Mouse (Mus musculus) retina, embryonic 14.5 days (tissue): ENCODE measurements around the gene Gm49321.
A peak's percentile ranks its signal among the peaks of the same experiment; 100 is the strongest.

Experiments used
- DNase-seq: peaks from one replicate; pipeline ENCODE4 v3.0.0-alpha.2; 2015; ENCODE audit warnings: low spot score

Gm49321 gene

DNA sequence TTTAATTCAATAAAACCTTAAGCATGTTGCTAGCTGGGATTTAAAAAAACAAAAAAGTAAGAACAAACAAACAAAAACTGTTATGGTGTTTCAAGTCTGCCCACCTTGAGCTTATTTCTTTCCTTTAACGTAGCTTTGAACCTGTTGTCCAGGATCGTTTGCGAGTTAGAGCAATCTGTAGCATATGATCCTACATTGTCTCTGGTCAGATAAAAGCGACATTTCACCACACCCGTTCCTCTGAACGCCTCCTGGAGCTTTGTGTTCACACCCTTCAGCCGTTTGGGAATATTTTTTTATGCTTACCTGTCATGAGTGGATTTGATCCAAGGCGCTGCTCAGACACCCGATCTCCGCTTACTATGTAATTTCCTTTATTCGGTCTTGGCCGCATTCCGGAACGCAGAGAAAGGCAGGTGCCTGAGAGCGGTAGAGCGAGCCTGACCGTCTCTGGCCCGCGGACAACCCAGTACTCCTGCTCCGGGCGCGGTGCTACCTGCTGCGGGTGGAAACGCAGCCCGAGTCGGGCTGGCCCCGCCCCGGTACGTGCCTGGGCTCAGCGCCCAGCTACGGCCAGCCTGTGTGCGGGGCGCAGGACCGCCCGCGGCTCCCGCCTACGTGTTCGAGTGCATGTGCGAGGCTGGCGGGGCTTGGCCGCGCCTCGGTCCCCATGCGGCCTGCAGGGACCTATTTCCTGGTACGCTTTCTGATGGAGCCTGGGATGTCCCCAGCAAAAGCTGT lies 12.0 kb downstream of the Gm49321 start:
- peak; percentile 50 for DNase-seq

GRCm38 (mm10) chr12:73952879-73953278 lies 15.4 kb downstream of the Gm49321 start:
- peak; percentile 63 for DNase-seq

- no peak for DNase-seq
These were observed 16.1 kb downstream of the Gm49321 start for GRCm38 (mm10) chr12:73953420-73954186.

- no peak for DNase-seq
These were observed 17.3 kb downstream of the Gm49321 start for GRCm38 (mm10) chr12:73954785-73955184.

DNA sequence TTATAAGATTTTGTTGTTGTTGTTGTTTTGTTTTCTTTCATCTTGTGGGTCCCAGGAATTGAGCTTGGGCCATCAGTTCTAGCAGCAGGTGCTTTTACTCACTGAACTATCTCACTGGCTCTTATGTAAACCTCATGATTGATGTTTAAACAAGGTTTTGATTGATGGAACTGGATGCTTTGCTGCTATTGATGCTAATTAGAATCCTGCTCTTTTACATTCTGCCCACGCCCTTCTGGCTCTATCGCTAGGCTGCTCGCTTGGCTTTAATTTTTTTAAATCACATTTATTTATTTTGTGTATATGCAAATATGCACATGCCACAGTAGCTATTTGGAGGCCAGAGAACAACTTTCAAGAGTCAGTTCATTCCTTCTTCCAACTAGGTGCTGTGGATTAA lies 20.2 kb downstream of the Gm49321 start:
- no peak for DNase-seq

- DNase-seq, result no peak
These were observed 21.4 kb downstream of the Gm49321 start for GRCm38 (mm10) chr12:73958830-73959229.

DNA sequence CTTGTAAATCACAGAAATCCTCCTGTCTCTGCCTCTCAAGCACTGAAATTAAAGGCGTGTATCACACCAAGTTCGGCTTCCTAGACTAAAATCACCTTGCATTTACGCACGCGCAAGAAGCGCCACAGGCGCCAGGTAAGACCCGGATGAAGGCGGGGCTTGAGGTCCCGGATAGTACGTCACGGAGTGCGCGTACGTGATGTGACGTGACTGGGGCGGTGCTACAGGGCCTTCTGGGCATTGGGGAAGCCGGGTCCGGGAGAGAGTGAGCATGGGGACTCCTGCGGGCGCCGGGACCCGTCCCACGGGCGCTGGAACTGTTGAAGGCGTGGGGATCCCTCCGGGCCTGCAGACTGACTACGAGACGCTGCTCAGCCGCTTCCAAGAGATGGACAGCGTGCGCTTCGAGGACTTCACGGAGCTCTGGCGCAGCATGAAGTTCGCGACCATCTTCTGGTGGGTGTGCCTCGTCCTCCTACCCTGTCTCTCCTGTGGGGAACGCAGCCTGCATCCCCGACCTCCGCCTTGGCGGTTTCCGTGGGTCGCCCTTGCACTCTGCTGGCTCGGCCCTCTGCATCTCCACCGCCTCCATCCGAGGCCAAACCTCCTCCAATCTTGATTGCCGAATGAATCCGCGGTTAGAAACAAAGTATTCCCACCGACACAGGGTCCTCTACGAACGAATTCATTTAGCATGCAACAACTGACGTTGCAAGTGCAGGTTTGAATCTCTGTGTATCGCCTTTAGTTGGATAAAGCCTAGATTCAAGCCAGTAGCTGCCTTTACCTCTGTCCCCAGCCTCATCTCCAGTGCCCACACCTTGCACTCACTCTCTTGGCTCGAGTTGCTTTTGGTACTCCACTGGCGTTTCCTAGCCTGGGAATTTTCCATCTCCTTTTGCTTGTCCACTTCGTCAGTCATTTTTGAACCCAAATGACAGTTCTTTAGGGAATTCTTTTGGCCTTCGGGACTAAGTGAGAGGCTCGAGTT lies 27.1 kb downstream of the Gm49321 start, which contains the start of gene Snapc1:
Gene Snapc1 (plus strand): TSS at position 191 of the 991 bp plus-strand sequence.
- DNase-seq, result peak; percentile 98

DNA sequence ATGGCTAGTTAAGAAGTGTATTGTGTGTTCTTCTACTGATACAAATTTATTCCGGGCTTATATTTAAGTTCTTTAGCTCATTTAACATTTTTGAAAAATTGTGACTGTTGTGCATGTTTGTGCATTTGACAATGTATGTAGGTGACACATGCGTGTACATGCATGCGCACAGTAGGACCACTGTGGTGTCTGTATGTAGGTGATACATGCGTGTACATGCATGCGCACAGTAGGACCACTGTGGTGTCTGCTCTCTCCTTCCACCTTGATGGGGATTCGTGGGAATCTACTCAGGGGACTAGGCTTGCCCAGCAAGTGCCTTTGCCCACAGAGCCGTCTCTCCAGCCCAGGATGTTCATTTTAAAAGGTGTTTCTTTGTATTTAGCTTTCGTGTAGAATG lies 31.7 kb downstream of the Gm49321 start:
- no peak for DNase-seq

DNA sequence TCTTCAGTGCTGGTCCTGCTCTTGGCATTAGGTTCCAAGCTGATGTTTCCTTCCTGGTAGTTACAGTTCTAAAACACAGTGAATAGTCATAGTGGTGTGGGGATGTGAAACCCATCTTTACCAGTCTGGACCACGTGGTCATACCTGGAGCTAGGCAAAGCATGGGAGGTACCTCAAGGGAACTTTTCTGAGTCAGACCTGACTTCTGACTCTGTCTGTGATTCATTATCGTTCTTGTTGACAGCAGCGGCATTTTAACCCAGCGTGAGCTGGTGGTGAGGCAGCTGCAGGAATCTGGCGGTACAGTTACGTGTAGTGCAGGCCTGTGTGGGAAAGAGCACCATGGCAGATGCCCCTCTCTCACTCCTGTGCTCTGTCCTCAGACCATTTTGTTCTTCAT lies 37.1 kb downstream of the Gm49321 start:
- no peak for DNase-seq

DNA sequence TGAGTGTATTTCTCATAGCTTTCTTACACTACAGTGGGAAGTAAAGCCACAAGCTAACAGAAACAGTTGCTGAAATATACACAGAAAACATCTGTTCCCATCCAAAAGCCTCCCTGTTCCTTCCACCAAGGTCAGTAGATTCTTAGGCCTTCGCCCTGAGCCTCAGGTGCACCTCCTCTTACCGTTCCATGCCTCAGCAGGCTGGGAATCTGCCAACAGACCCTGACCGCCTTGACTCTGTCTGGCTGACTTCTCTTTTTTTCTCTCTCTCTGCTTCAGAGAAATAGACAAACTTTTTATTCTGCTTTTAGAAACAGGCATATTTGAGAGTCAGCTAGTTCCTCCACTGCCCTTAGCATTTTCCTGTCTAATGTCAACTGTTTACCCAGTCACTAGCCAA lies 40.7 kb downstream of the Gm49321 start:
- no peak for DNase-seq

GRCm38 (mm10) chr12:73979667-73980066 lies 42.2 kb downstream of the Gm49321 start:
- DNase-seq, result no peak

GRCm38 (mm10) chr12:73982533-73982932 lies 45.1 kb downstream of the Gm49321 start:
- no peak for DNase-seq

DNA sequence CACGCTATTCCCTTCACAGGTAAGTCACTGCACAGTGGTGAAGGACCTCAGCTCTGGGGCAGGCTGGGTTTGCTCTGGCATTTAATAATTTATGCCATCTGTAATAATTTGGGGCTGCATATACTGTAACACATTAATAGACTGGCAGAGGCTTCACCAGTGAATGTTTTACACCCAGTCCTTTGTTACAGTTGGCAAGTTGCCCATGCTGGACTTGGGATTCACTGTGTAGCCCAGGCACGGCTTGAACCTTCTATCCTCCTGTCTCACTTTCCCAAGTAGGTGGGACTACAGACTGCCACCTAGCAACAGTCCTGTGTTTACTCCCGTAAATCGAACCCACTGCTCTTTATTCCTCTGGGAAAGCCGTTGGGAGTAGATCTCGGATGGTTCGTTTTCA lies 48.8 kb downstream of the Gm49321 start:
- DNase-seq, result no peak

DNA sequence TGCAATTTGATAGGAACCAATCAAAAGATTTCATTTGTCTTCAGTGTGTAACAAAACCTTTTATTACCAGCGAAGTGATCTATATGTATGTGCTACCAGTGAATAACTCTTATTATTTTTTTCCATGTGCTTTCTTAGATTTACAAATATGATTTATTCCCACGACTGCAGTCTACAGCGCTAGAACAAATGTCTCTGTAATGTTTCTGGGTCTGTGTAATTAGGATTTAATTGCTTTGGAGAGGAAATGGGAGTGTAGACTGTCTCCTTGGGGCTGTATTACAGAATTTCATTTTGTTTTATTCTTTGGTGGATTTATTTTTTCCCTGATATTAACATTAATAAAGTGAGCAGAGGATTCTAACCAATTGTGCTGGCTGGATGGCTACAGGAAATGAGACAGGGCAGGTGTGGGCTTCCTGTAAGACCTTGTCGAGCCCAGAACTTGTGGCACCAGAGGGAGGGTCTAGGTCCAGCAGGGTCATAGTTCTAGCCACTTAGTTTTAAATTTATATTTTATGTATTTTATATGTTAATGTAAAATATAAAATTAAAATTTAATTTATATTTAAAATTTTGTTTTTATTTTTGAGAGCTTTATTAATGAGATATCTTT lies 51.0 kb downstream of the Gm49321 start:
- DNase-seq, result no peak

DNA sequence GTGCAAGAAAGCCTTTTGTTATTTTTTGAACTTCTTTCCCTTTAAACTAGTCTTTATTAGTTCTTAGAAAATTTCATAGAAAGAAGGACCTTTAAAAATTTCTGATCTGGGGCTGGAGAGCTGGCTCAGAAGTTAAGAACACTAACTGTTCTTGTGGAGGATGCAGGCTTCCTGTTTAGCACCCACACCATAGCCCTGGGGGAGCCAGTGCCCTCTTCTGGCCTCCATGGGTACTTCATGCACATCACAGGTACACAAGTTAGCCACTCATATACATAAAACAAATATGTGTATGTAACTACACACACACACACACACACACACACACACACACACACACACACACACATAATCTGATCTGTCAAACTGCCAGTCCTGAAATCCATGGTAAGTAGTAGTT lies 52.1 kb downstream of the Gm49321 start:
- peak; percentile 53 for DNase-seq

DNA sequence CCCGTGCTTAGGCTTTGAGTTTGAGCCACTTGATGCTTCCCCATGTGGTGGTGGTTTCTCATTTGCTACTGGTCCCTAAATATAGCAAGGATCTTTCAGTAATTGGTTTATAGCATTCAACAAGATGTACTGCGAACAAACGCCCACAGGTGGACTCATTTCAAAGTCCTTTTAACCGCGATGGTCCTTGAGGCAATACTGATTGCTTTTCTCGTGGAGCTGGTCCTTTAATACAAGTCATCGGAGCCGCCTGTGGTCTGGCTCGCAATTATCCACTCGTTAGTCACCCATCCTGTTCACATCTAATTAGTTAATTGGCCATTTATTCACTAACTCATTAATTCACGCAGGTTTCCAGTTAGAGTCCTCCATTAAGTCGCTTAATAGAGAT lies 59.4 kb downstream of the Gm49321 start:
- no peak for DNase-seq

DNA sequence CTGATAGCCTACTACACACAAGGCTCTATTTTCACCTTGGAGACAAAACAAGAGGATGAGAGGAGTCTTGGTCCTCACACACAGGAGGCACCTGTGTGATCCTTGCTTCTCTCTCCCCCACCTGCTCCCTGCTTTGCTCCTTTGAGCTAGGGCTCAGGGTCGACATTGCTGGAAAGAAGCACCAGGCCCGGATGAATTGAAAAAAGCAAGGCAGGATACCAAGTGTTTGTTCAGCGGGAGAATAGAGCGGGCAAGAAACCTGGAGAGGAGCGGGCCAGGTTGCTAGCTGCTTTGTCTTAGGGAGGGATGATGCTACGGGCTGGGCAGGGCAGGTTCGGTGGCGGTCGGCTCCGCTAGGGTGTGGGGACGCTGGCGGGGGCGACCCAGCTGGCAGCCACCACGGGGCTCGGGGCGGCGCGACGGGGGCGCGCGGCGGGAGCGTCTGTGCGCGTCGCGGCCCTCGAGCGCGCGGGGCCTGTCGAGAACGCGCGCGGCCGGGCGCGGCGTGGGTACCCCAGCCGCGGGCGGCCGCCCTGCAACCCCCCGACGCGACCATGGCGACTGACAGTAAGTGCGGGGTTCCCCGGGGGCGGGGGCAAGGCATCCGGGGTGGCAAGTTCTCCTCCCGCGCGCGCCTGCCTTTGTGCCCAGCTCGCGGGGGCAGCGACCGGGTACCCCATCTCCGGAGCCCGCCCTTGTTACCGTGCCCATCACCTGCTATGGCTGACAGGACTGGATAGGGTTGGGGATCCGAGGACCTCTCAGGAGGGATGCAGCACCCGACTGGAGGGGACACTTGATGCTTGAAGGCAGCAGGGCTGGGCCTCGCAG lies 60.1 kb downstream of the Gm49321 start, which contains the start of gene Syt16:
Gene Syt16 (plus strand): TSS at position 365 of the 831 bp plus-strand sequence.
- peak; percentile 63 for DNase-seq

DNA sequence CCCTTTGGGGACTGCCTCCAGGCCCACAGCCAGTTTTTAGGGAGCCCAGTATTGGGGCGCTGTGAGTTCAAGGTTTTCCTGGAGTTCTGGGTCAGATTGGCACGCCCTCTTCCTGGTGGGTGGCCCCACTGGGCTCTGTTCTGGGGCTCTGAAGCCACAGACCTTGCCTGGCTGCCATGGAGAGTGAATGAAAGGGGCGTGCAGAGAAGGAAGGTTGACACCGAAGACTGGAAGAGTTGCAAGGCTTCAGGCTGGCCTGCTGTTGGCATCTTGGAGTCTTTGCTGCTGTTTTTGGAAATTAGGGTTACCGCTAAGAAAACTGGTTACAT lies 60.6 kb downstream of the Gm49321 start:
- peak; percentile 36 for DNase-seq

- no peak for DNase-seq
These were observed 65.0 kb downstream of the Gm49321 start for GRCm38 (mm10) chr12:74002449-74002848.

- DNase-seq, result peak; percentile 78
These were observed 72.0 kb downstream of the Gm49321 start for GRCm38 (mm10) chr12:74009448-74009911.

DNA sequence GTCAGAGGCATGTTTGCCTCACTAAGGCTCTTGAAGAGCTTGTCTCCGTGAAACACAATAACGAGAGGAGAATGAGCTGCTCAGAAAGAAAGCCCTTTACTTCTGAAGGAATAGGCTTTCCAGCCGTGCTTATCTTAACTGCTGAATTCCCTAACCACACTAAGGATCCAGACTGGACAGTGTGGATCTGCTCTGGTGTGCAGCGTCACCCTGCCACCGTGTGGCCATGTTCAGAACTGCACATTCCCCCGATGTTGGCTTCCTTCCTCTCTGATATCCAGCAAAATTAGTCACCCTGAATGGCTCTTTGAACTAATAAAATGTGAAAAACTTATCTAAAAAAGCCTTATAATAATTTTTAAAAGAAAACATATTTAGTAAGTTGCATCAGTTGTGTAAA lies 76.3 kb downstream of the Gm49321 start:
- peak; percentile 93 for DNase-seq
